Mouse (Mus musculus) stomach, embryonic 16.5 days (tissue): ENCODE data around the gene Arhgef3. TPM values are rescaled to one million over a fixed set of nuclear protein-coding genes. Genes with fewer than 3 reads are reported as not detected.
"Not testable (repeated sequence)": the region's sequence is repeated elsewhere in the genome, so short reads cannot be mapped to it uniquely, and the experiment has no call there.

ENCODE experiments used
- ATAC-seq: fragments of 200-750 bp; cut with Nextera tagmentation; 2 replicates; pipeline ENCODE4 v1.8.0; 2017; ENCODE audit warnings: moderate number of reproducible peaks, moderate TSS enrichment; ENCODE audit not compliant: insufficient read depth, low FRiP score
- H3K27ac ChIP-seq: fragments of 300-500 bp; sonication (generic); 2 replicates; pipeline ENCODE4 v1.5.1; 2014; ENCODE audit warnings: low read length
- H3K27me3 ChIP-seq: fragments of 300-500 bp; sonication (generic); 2 replicates; pipeline ENCODE4 v1.6.1; 2014; ENCODE audit warnings: low read length, control low read depth, mixed read lengths; ENCODE audit not compliant: control insufficient read depth, insufficient read depth
- H3K36me3 ChIP-seq: fragments of 300-500 bp; sonication (generic); 2 replicates; pipeline ENCODE4 v1.6.1; 2014; ENCODE audit warnings: low read length; ENCODE audit not compliant: control insufficient read depth, insufficient read depth
- H3K4me1 ChIP-seq: fragments of 300-500 bp; sonication (generic); 2 replicates; pipeline ENCODE4 v1.6.1; 2014; ENCODE audit warnings: low read length, control low read depth, mixed read lengths; ENCODE audit not compliant: control insufficient read depth, insufficient read depth
- H3K4me2 ChIP-seq: fragments of 300-500 bp; sonication (generic); 2 replicates; pipeline ENCODE4 v1.6.1; 2014; ENCODE audit warnings: low read depth, low read length, mixed read lengths
- H3K4me3 ChIP-seq: fragments of 300-500 bp; sonication (generic); replicated peaks from 2 replicates; pipeline ENCODE4 v1.5.1; 2014; ENCODE audit warnings: mild to moderate bottlenecking, low read length
- H3K9ac ChIP-seq: fragments of 300-500 bp; sonication (generic); 2 replicates; pipeline ENCODE4 v1.6.1; 2014; ENCODE audit warnings: low read length
- H3K9me3 ChIP-seq: fragments of 300-500 bp; sonication (generic); replicated peaks from 2 replicates; pipeline ENCODE4 v1.6.1; 2016; ENCODE audit warnings: low read length, control low read depth; ENCODE audit not compliant: control insufficient read depth
- WGBS: fragments of 180-500 bp; shearing (Covaris S2); extraction: QIAGEN DNeasy Blood & Tissue Kit; methylation state at CpG from one replicate; pipeline ENCODE4 v1.1.7; 2014; 5-methylcytosine and 5-hydroxymethylcytosine counted together
- polyA plus RNA-seq: library from polyadenylated mRNA; unstranded; fragments of >200 nt; fragmentation: Nextera tagmentation; extraction: Ambion mirVana; gene quantifications from 2 replicates; pipeline ENCODE4 v1.2.1, GENCODE M21; 2015

The Arhgef3 gene
- polyA plus RNA-seq, 1 experiment from 2014 or later, result 20.9 TPM

- Histone ChIP-seq H3K4me1 (peaks cover under 1% of the 10 kb centered on the region; the same call in 1 of the 2 replicates), H3K4me3 (no peak overlapping the region), H3K27ac (no peak overlapping the region), H3K9ac (no peak overlapping the region), H3K36me3 (no peaks in the 10 kb centered on the region), H3K4me2 (no peak overlapping the region), H3K27me3 (no peaks in the 10 kb centered on the region), H3K9me3 (no peaks in the 10 kb centered on the region)
- 74% methylated on average over 8 of the region's 8 CpGs for WGBS
- ATAC-seq, result no peak
These were observed 127.6 kb downstream of the Arhgef3 start for GRCm38 (mm10) chr14:27242253-27242652.

- no peak for ATAC-seq
- 79% methylated on average over 2 of the region's 2 CpGs for WGBS
- no peak overlapping the region for H3K4me3 ChIP-seq
- no peak overlapping the region for H3K9ac ChIP-seq
- no peak overlapping the region for H3K27ac ChIP-seq
- no peaks in the 10 kb centered on the region for H3K27me3 ChIP-seq
- H3K36me3 ChIP-seq, result no peaks in the 10 kb centered on the region
- H3K4me1 ChIP-seq, result no peaks in the 10 kb centered on the region
- H3K9me3 ChIP-seq, result no peaks in the 10 kb centered on the region
- H3K4me2 ChIP-seq, result no peak overlapping the region
These were observed 128.1 kb downstream of the Arhgef3 start for GRCm38 (mm10) chr14:27242769-27243168.

GRCm38 (mm10) chr14:27243585-27243984 lies 128.9 kb downstream of the Arhgef3 start:
- ATAC-seq, result no peak
- WGBS, result 81% methylated on average over 5 of the region's 5 CpGs
- H3K27me3 ChIP-seq, result no peaks in the 10 kb centered on the region
- no peak overlapping the region for H3K27ac ChIP-seq
- no peaks in the 10 kb centered on the region for H3K36me3 ChIP-seq
- no peaks in the 10 kb centered on the region for H3K4me1 ChIP-seq
- no peak overlapping the region for H3K4me3 ChIP-seq
- H3K4me2 ChIP-seq, result no peak overlapping the region
- H3K9me3 ChIP-seq, result no peaks in the 10 kb centered on the region
- H3K9ac ChIP-seq, result no peak overlapping the region

- Histone ChIP-seq H3K27ac (no peak overlapping the region), H3K9me3 (no peaks in the 10 kb centered on the region), H3K4me3 (no peak overlapping the region), H3K36me3 (no peaks in the 10 kb centered on the region), H3K4me1 (no peaks in the 10 kb centered on the region), H3K9ac (no peak overlapping the region), H3K27me3 (no peaks in the 10 kb centered on the region), H3K4me2 (no peak overlapping the region)
- ATAC-seq, result no peak
- 69% methylated on average over 3 of the region's 3 CpGs for WGBS
These were observed 130.2 kb downstream of the Arhgef3 start for GRCm38 (mm10) chr14:27244898-27245297.

GRCm38 (mm10) chr14:27246424-27246823 lies 131.7 kb downstream of the Arhgef3 start:
- H3K9me3 ChIP-seq, result no peaks in the 10 kb centered on the region
- no peak overlapping the region for H3K27ac ChIP-seq
- ATAC-seq, result no peak
- H3K4me2 ChIP-seq, result no peak overlapping the region
- H3K36me3 ChIP-seq, result no peaks in the 10 kb centered on the region
- no peaks in the 10 kb centered on the region for H3K4me1 ChIP-seq
- no peak overlapping the region for H3K9ac ChIP-seq
- H3K27me3 ChIP-seq, result no peaks in the 10 kb centered on the region
- 82% methylated on average over 5 of the region's 5 CpGs for WGBS
- H3K4me3 ChIP-seq, result no peak overlapping the region

GRCm38 (mm10) chr14:27246948-27247347 lies 132.2 kb downstream of the Arhgef3 start:
- H3K9me3 ChIP-seq, ATAC-seq, H3K4me3 ChIP-seq, H3K36me3 ChIP-seq, H3K27me3 ChIP-seq, H3K27ac ChIP-seq, H3K4me1 ChIP-seq, H3K4me2 ChIP-seq, H3K9ac ChIP-seq: not testable (repeated sequence)
- WGBS, result 89% methylated on average over 9 of the region's 10 CpGs

- H3K36me3 ChIP-seq, result no peaks in the 10 kb centered on the region
- H3K4me3 ChIP-seq, result no peak overlapping the region
- no peaks in the 10 kb centered on the region for H3K27me3 ChIP-seq
- no peak overlapping the region for H3K27ac ChIP-seq
- no peak overlapping the region for H3K9ac ChIP-seq
- WGBS, result 84% methylated on average over 1 of the region's 1 CpGs
- H3K4me2 ChIP-seq, result no peak overlapping the region
- no peaks in the 10 kb centered on the region for H3K9me3 ChIP-seq
- no peak for ATAC-seq
- no peaks in the 10 kb centered on the region for H3K4me1 ChIP-seq
These were observed 134.4 kb downstream of the Arhgef3 start for GRCm38 (mm10) chr14:27249121-27249520.

GRCm38 (mm10) chr14:27250281-27250789 lies 135.6 kb downstream of the Arhgef3 start:
- Histone ChIP-seq H3K9me3 (no peaks in the 10 kb centered on the region), H3K36me3 (no peaks in the 10 kb centered on the region), H3K9ac (no peak overlapping the region), H3K4me3 (no peak overlapping the region), H3K4me2 (no peak overlapping the region), H3K27ac (no peak overlapping the region), H3K4me1 (no peaks in the 10 kb centered on the region), H3K27me3 (no peaks in the 10 kb centered on the region)
- 72% methylated on average over 7 of the region's 7 CpGs for WGBS
- no peak for ATAC-seq

GRCm38 (mm10) chr14:27253391-27253790 lies 138.7 kb downstream of the Arhgef3 start:
- no peaks in the 10 kb centered on the region for H3K36me3 ChIP-seq
- 83% methylated on average over 5 of the region's 5 CpGs for WGBS
- ATAC-seq, result no peak
- H3K4me3 ChIP-seq, result no peak overlapping the region
- H3K27me3 ChIP-seq, result no peaks in the 10 kb centered on the region
- no peak overlapping the region for H3K9ac ChIP-seq
- no peaks in the 10 kb centered on the region for H3K4me1 ChIP-seq
- no peak overlapping the region for H3K4me2 ChIP-seq
- no peaks in the 10 kb centered on the region for H3K9me3 ChIP-seq
- H3K27ac ChIP-seq, result no peak overlapping the region

GRCm38 (mm10) chr14:27262349-27262748 lies 147.7 kb downstream of the Arhgef3 start:
- Histone ChIP-seq H3K9me3 (no peaks in the 10 kb centered on the region), H3K4me1 (no peaks in the 10 kb centered on the region), H3K4me2 (no peak overlapping the region), H3K27ac (no peak overlapping the region), H3K27me3 (no peaks in the 10 kb centered on the region), H3K36me3 (no peaks in the 10 kb centered on the region), H3K9ac (no peak overlapping the region), H3K4me3 (no peak overlapping the region)
- no peak for ATAC-seq
- WGBS, result 68% methylated on average over 6 of the region's 6 CpGs
